Mouse (Mus musculus): ENCODE results near the gene Olfr1200.

Olfr1200 gene

DNA sequence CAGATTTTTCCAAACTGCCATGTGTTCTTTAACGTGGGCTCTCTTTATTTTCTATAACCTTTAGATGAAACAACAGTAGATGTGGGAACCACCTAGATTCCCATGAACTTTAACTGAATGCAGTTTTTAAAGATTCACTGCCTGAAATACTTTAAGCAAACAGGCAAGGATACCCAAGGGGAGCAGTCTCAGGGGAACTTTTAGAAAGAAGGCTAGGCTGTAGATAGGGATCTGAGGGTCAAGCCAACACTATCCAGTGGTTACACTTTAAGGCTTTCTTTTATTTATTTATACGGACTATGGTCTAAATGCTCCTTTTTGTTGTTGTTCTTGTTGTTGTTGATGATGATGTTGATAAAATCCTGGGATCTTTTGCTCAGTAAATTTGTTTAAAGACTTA is at the start of gene Olfr1200:
Gene Olfr1200, minus strand, starts transcription at position 101 of the 400 bp plus-strand sequence.
- no peak for DNase-seq (ENCODE audit: low read depth, low spot score)

DNA sequence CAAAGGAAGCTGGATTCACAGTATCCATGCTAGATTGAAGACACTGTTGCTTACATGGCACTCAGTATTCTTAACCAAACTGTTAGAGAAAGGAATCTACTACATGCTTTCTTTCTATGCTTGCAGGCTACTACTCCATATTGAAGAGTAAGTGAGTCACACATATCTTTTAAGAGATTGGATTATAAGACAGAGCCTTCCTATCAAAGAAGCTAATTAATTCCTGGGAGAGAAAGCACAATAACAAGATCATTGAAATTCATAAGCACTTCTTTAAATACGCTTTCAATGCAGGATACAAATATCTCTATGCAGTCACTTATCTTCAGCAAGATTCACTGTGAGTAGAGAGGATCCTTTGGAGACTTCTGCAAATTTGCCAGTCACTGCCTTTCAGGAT is 43.9 kb upstream of the Olfr1200 start, which contains the start of gene Olfr1202:
Gene Olfr1202, plus strand, starts transcription at position 301 of the 400 bp plus-strand sequence.
- no peak for DNase-seq (ENCODE audit: low read depth, low spot score)

DNA sequence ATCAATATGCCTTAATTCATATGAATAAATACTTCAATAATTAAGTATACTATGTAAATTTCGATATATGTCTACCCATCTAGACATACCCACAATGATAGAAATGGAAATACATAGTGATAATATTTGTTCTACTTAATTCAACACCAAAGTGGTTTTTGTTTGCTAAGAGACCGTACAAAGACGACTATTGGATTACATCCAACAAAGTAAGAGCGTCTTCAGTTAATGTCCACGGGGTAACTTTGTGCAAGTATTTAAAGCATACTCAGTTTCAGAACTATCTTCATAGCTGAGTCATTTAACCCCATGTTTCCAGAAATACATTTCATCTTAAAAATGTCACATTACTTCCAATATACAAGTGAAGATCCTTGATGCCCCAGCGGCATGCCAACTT is 22.4 kb upstream of the Olfr1200 start, which contains the start of gene Olfr1201:
Gene Olfr1201, plus strand, starts transcription at position 301 of the 400 bp plus-strand sequence.
- DNase-seq (ENCODE audit: low read depth, low spot score), result no peak

DNA sequence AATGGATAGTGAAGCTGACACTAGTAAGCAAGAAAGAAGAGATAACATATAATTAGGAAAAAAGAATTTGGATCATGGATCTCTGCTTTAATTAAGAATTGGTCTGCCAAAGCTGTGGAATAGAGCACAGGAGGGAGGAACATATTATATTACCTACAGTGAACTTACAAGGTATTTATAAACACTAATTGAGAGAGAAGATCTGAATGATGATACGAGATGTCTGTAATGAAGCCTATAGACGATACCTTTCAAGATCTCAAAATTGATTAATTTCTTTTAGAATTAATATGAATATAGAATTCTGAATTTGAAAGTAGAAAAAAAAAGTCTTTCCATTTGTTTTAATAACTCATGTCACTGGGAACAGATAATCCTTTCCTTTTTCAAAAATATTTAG is 9.9 kb downstream of the Olfr1200 start, which contains the start of gene Olfr1199:
Gene Olfr1199, minus strand, starts transcription at position 101 of the 400 bp plus-strand sequence.
- no peak for DNase-seq (ENCODE audit: low read depth, low spot score)

DNA sequence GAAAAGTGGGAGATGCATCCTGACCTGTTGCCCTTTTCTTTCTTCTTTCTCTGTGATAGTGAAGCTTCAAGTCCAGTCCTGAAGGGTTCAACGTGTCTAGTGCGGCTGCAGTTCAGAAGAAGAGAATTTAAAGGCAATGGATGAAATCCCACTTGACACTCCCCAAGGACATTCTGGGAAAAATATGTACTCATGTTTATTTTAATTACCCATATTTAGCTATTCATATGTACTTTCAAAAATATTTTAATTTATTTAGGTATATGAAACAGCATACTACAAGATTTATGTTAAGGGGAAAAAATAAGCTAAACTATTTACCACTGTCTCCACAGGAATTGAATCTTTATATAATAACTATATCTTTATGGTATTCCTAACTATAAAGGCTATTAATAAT is 19.0 kb downstream of the Olfr1200 start, which contains the start of gene Olfr1198:
Gene Olfr1198, minus strand, starts transcription at position 101 of the 400 bp plus-strand sequence.
- DNase-seq (ENCODE audit: low read depth, low spot score), result no peak

DNA sequence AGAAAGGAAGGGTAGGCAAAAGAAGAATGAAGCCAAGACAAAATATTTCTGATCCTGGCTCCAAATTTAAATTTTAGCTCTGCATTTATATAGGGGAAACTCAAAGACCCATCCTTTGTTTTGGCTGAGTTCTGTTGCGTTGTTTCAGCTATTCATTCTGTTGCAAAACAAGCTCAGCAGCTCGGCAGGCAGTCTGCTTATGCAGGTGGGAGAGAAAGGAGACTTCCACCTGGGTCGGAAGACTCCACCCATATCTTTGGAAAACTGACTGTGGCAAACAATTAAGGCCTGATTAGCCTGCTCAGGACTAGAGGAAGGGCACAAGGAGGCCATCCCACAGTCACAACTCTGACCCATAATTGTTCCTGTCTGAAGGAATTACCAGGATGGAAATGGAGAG is 26.9 kb downstream of the Olfr1200 start:
- no peak for DNase-seq (ENCODE audit: low read depth, low spot score)

DNA sequence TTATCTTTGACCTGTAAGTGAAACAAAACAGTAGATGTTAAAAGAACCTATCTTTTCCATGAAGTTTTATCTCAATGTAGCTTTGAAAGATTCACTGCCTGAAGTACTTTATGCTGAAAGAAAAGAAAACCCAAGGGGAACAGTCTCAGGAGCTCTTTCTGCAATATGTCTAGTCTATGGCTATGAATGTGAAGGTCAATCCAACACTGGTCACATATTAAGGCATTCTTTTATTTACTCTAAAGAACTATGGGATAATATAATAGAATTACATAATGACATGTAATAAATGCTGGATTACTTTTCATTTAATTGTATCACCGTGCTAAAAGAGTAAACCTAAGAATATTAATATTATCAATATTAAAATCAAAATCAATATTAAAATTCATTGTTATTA is 38.0 kb downstream of the Olfr1200 start, which contains the start of gene Olfr1197:
Gene Olfr1197, minus strand, starts transcription at position 101 of the 400 bp plus-strand sequence.
- DNase-seq (ENCODE audit: low read depth, low spot score), result no peak
